Mouse (Mus musculus) cerebellum, postnatal 4 days (tissue): ENCODE data around the gene Olfr96.

ENCODE experiments used
- DNase-seq, 2 experiments: peaks; one replicate each; pipeline ENCODE4 v3.0.0; 2022; ENCODE audit warnings: low spot score in 2 of 2, mixed read lengths in 1 of 2

The Olfr96 gene

DNA sequence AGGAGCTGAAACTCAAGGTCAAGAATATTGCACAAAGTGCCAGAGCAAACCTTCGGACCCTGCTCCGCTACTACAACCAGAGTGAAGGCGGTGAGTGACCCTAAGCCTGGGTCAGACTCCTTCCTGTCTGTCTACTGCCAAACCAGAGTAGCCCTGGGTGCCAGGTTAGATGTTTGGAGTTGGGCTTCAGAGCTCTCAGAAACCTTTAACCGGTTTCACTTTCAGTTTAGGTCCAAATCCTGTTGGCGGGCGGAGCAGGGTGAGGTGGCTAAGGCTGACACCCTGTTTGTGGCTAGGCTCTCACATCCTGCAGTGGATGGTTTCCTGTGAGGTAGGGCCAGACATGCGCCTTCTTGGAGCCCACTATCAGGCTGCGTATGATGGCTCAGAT lies 50.8 kb downstream of the Olfr96 start:
- DNase-seq: no peak

DNA sequence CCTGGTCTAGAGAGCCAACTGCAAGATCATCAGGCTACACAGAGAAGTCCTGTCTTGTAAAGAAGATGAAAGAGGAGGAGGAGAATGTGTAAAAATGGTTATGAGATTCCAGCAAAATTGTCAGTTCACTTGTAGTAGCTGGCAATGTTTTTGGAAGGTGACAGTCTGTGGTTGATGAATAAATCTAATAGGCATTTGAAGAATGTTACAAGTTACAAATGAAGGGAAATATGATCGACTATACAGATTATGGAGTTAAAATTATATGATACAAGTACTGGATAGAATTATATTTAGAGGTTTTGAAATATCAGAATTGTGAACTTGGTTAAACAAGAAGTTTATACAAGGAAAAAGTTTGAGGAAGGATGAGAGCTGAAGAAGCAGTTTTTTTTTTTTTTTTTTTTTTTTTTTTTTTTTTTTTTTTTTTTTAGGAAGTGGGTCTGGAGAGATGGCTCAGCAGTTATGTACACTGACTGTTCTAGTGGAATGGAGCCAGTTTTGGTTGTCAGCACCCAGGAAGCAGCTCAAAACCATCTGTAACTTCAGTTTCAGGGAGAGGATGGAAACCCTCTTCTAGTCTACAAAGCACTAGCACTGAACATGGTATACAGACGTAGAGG lies 55.8 kb downstream of the Olfr96 start:
- DNase-seq: no peak
